Mouse (Mus musculus) hindbrain, embryonic 15.5 days (tissue): ENCODE data around the gene D3Ertd254e. TPM values are rescaled to one million over a fixed set of nuclear protein-coding genes. Genes with fewer than 3 reads are reported as not detected.

ENCODE experiments used
- ATAC-seq: fragments of 200-750 bp; cut with Nextera tagmentation; 2 replicates; pipeline ENCODE4 v1.8.0; 2017; ENCODE audit warnings: low read depth, moderate number of reproducible peaks, moderate TSS enrichment; ENCODE audit not compliant: low FRiP score
- H3K27ac ChIP-seq: fragments of 300-500 bp; sonication (generic); replicated peaks from 2 replicates; pipeline ENCODE4 v1.5.1; 2015; ENCODE audit warnings: mild to moderate bottlenecking, inconsistent platforms
- H3K27me3 ChIP-seq: fragments of 300-500 bp; sonication (generic); 2 replicates; pipeline ENCODE4 v1.6.1; 2015; ENCODE audit warnings: control low read depth, inconsistent platforms
- H3K36me3 ChIP-seq: fragments of 300-500 bp; sonication (generic); 2 replicates; pipeline ENCODE4 v1.6.1; 2015; ENCODE audit warnings: control low read depth, inconsistent platforms
- H3K4me1 ChIP-seq: fragments of 300-500 bp; sonication (generic); replicated peaks from 2 replicates; pipeline ENCODE4 v1.6.1; 2015; ENCODE audit warnings: control low read depth, inconsistent platforms
- H3K4me2 ChIP-seq: fragments of 300-500 bp; sonication (generic); 2 replicates; pipeline ENCODE4 v1.6.1; 2015; ENCODE audit warnings: moderate library complexity, mild to moderate bottlenecking, inconsistent platforms
- H3K4me3 ChIP-seq: fragments of 300-500 bp; sonication (generic); 2 replicates; pipeline ENCODE4 v1.5.1; 2015; ENCODE audit warnings: mild to moderate bottlenecking, inconsistent platforms
- H3K9ac ChIP-seq: fragments of 300-500 bp; sonication (generic); 2 replicates; pipeline ENCODE4 v1.6.1; 2015; ENCODE audit warnings: inconsistent platforms
- H3K9me3 ChIP-seq: fragments of 300-500 bp; sonication (generic); 2 replicates; pipeline ENCODE4 v1.6.1; 2016; ENCODE audit warnings: control low read depth, inconsistent platforms
- WGBS: fragments of 180-500 bp; shearing (Covaris S2); methylation state at CpG from one replicate; pipeline ENCODE4 v1.1.7; 2015; 5-methylcytosine and 5-hydroxymethylcytosine counted together
- polyA plus RNA-seq: library from polyadenylated mRNA; unstranded; fragments of >200 nt; fragmentation: Nextera tagmentation; extraction: Ambion mirVana; gene quantifications from 2 replicates; pipeline ENCODE4 v1.2.1, GENCODE M21; 2015

The D3Ertd254e gene
- polyA plus RNA-seq, 1 experiment from 2014 or later, result 15.3 TPM

DNA sequence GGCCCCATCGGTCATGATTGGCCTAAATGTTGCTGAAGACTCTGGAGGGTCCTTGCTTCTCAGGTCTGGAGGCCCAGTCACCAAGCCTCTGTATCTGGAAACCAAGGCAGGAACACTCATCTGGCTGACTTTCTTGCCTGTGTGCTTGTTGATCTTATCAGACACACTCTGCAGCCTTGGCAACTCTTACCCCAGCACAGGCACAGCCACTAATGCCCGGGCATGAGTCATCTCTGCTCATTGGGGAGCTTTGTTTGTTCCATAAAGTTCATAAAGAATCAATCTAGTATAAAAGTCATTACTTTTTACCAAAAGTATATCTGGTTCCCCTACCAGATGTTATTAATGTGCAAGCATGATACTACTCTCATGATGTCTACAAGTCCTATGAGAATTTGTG is 22.9 kb downstream of the D3Ertd254e start:
- Histone ChIP-seq H3K9me3 (no peaks in the 10 kb centered on the region), H3K9ac (no peak overlapping the region), H3K27me3 (no peaks in the 10 kb centered on the region), H3K27ac (no peak overlapping the region), H3K4me2 (no peak overlapping the region), H3K36me3 (0 out of 2 replicates have a peak, but pooled peaks cover 8% of the 10 kb centered on the region), H3K4me1 (no peaks in the 10 kb centered on the region), H3K4me3 (no peak overlapping the region)
- WGBS, result 93% methylated on average over 2 of the region's 2 CpGs
- ATAC-seq, result no peak

DNA sequence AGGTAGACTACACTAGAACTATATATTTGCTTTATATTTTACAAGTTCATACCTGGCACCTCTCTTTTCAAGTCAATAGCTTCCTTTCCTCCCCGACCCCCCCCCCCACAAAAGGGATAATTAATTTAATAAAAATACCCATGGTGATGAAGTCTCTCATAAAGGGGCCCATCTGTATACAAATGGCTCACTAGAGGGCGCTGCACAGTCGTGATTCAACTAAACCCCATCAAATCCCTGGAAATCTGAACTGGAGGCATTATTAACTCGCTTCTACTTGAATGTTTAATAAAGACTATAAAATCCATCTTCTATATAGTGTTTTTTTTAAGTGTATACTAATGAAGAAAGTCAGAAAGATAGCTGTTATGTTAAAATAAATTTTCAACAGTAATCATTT is 30.7 kb downstream of the D3Ertd254e start:
- 9% methylated on average over 4 of the region's 4 CpGs for WGBS
- Histone ChIP-seq H3K27me3 (no peaks in the 10 kb centered on the region), H3K9me3 (no peaks in the 10 kb centered on the region), H3K27ac (no peak overlapping the region), H3K9ac (no peak overlapping the region), H3K36me3 (no peaks in the 10 kb centered on the region), H3K4me3 (no peak overlapping the region), H3K4me2 (no peak overlapping the region), H3K4me1 (no peaks in the 10 kb centered on the region)
- ATAC-seq, result no peak

DNA sequence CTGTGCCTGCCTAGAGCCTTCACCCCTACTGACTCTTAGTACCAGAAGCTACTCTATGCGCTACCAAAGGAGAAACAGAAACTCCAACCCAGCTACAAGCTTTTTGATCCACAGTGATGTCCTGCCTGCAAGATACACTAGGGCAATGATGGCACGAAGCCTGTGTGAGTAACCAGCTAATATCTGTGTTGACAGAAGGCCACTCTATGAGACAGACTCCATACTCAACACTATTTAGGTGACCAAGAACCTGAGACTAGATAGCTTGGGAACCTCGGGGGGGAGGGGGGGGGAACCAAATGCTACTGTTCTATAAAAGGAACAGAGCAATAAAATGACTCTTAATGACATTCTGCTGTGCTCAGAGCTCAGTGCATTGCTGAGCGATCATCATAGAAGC is 35.7 kb downstream of the D3Ertd254e start:
- Histone ChIP-seq H3K4me3 (no peak overlapping the region), H3K4me2 (no peak overlapping the region), H3K27ac (no peak overlapping the region), H3K36me3 (no peaks in the 10 kb centered on the region), H3K9ac (no peak overlapping the region), H3K4me1 (no peaks in the 10 kb centered on the region), H3K9me3 (no peaks in the 10 kb centered on the region), H3K27me3 (no peaks in the 10 kb centered on the region)
- ATAC-seq, result no peak
- 91% methylated on average over 4 of the region's 4 CpGs for WGBS

DNA sequence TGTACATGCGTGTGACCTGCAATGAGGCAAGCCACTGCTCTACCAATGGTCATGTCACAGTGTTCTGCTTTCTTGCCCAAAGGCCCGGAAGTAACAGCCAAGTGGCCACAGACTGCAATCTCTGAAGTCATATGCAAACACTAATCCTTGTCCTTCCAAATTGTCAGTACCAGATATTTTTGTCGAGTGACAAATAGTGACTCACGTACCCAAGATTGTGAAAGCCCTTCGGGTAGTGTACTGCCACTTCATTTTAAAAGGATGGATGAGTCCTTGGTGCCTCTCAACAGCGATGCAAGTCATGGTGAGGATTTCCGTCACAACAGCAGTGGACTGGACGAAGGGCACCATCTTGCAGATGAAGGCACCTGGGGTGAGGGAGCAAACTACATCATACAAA is 38.4 kb downstream of the D3Ertd254e start:
- no peak overlapping the region for H3K9ac ChIP-seq

DNA sequence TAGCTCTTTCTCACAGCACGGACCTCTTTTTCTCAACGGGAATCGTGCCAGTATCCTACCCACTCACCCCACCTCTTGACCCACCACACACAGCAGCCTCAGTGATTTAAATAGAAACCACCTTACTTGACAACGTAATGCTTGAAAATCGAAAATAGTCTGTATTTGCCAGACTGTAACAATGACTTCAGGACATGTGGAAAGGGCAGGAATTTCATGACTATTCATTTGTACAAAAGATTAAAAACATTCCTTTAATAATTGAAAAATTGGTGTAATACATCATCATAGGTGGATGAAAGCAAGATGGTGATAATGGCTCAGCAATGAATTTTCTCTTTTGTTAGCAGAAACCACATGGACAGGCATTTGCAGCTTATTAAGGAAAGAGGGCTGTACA is 50.3 kb downstream of the D3Ertd254e start:
- no peak overlapping the region for H3K4me2 ChIP-seq
- H3K27ac ChIP-seq, result no peak overlapping the region
- no peaks in the 10 kb centered on the region for H3K27me3 ChIP-seq
- no peaks in the 10 kb centered on the region for H3K4me1 ChIP-seq
- no peak overlapping the region for H3K4me3 ChIP-seq
- ATAC-seq, result no peak
- no peaks in the 10 kb centered on the region for H3K36me3 ChIP-seq
- WGBS, result 67% methylated on average over 5 of the region's 5 CpGs
- H3K9ac ChIP-seq, result no peak overlapping the region
- H3K9me3 ChIP-seq, result no peaks in the 10 kb centered on the region

More for the DNA sequence above, 38.4 kb downstream of the D3Ertd254e start:
- Histone ChIP-seq H3K4me2 (no peak overlapping the region), H3K36me3 (no peaks in the 10 kb centered on the region), H3K4me1 (no peaks in the 10 kb centered on the region), H3K27ac (no peak overlapping the region), H3K9me3 (no peaks in the 10 kb centered on the region), H3K4me3 (no peak overlapping the region), H3K27me3 (no peaks in the 10 kb centered on the region)
- 91% methylated on average over 8 of the region's 8 CpGs for whole genome bisulfite sequencing
- ATAC-seq, result no peak

DNA sequence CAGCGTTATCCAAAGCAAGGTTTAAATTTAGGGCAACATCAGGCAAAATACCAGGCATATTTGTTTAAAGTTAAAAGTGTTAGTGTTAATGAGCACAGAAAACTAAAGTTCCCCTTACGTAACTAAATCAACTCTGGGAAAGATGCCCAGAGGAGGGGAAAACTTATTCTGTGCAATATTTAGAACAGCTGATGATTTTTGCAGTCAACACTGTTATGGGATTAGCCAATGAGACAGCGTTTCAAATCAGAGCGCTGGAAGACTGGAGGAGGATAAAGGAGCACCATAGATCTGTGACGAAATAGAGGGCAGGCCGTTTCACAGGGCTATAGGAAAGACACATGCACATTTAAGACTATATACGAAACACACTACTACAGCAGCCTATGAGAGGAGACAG is 52.1 kb downstream of the D3Ertd254e start:
- Histone ChIP-seq H3K9me3 (no peaks in the 10 kb centered on the region), H3K4me3 (no peak overlapping the region), H3K27ac (no peak overlapping the region), H3K27me3 (no peaks in the 10 kb centered on the region), H3K4me1 (no peaks in the 10 kb centered on the region), H3K9ac (no peak overlapping the region), H3K4me2 (no peak overlapping the region), H3K36me3 (no peaks in the 10 kb centered on the region)
- WGBS, result 74% methylated on average over 7 of the region's 7 CpGs
- no peak for ATAC-seq

DNA sequence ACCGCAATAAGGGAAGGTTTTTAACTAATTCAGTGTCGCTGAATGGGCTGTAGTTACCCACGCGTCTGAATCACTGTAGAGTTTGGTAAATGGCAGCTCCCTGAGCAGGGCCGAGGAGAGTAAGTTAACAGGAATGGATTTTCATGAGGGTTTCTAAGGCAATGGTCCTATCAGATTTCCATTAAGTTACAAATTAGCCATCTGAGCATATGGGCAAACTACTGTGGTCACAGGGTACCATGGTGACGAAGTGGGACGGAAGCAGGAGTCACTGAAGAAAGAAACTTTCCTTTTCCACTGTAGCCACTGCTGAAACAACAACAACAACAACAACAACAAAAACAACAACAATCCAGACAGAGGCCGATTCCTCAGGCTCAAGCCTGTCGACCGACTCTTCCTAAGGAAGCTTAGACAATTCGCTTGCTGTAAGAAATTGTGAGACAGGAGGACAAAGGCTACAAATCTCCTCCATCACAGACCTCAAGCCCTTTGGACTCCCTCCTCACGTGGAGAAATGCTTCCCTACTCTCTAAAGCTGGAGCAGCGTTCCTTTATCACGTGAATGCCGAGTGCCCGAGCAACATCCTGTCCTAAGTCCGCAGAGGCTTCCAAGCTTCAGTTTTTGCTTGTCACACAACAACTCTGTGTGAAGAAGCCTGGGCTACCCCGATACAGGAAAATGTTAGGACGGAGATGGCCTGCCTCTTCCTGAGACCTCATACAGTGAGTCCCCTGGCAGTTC is 56.9 kb downstream of the D3Ertd254e start:
- no peak overlapping the region for H3K4me3 ChIP-seq
- H3K9me3 ChIP-seq, result no peaks in the 10 kb centered on the region
- no peak overlapping the region for H3K4me2 ChIP-seq
- H3K4me1 ChIP-seq, result no peaks in the 10 kb centered on the region
- no peak for ATAC-seq
- WGBS, result 73% methylated on average over 19 of the region's 19 CpGs
- H3K27me3 ChIP-seq, result no peaks in the 10 kb centered on the region
- no peak overlapping the region for H3K9ac ChIP-seq
- no peak overlapping the region for H3K27ac ChIP-seq
- H3K36me3 ChIP-seq, result no peaks in the 10 kb centered on the region

DNA sequence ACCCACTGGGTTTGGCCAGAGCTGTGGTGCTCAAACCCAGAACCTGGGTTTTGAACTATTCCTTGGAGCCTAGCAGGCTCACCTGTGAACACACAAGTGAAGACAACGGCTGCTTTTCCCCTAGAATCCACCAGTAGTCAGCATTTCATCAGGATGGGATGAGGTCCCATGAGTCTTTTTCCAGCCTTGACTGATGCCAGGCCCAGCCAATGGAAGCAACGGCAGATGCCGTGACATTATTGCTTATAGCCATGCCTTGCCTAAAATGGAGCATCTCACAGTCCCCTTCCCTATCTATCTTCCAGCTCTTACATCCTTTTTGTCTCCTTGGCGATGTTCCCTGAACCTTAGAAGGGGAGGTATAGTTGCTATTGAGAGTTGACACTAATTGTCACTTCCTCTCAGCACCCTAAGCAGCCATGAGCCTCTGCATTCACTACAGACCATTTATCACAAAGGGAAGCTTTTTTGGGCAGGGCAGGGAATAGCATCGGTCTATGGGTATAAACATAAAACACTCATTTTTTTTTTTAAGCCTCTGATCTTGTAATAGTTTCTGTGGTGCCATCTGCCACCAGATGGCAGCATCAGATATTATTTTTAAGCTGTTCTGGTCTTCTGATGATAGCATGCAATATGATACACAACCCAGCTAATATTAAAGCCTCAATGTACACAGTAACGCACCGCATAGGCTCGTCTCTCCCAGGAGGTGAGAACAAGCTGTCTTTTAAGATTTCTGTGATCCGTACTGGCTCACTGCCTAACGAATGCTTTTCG is 59.1 kb downstream of the D3Ertd254e start:
- Histone ChIP-seq H3K27me3 (no peaks in the 10 kb centered on the region), H3K4me3 (no peak overlapping the region), H3K27ac (no peak overlapping the region), H3K36me3 (no peaks in the 10 kb centered on the region), H3K9ac (no peak overlapping the region), H3K9me3 (no peaks in the 10 kb centered on the region), H3K4me2 (0 out of 2 replicates have a peak overlapping the region, but pooled peaks have one; percentile 6), H3K4me1 (no peaks in the 10 kb centered on the region)
- ATAC-seq, result peak; percentile 86
- 59% methylated on average over 11 of the region's 11 CpGs for WGBS

DNA sequence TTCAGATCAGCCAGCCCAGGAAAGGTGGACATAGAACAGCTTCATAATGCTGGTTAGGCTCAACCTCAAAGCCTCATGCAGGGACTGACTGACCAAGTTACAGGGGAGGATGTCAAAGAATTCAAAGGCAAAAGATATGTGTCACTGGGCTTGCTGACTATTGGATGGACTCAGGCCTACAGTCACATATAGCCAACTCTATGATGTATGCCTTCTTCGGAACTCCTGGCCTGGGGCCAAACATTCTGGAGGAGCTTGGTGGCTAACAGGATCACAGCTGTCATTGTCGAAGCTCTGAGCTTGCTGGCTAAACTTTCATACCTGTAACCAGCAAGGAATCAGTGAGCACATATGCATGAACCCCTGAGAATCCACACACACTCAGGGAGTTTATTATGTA is 60.1 kb downstream of the D3Ertd254e start:
- H3K4me2 ChIP-seq, result no peak overlapping the region
- WGBS, result 63% methylated on average over 2 of the region's 2 CpGs
- no peaks in the 10 kb centered on the region for H3K9me3 ChIP-seq
- no peak overlapping the region for H3K4me3 ChIP-seq
- no peaks in the 10 kb centered on the region for H3K36me3 ChIP-seq
- no peak overlapping the region for H3K9ac ChIP-seq
- no peak overlapping the region for H3K27ac ChIP-seq
- H3K27me3 ChIP-seq, result no peaks in the 10 kb centered on the region
- H3K4me1 ChIP-seq, result no peaks in the 10 kb centered on the region
- ATAC-seq, result no peak

DNA sequence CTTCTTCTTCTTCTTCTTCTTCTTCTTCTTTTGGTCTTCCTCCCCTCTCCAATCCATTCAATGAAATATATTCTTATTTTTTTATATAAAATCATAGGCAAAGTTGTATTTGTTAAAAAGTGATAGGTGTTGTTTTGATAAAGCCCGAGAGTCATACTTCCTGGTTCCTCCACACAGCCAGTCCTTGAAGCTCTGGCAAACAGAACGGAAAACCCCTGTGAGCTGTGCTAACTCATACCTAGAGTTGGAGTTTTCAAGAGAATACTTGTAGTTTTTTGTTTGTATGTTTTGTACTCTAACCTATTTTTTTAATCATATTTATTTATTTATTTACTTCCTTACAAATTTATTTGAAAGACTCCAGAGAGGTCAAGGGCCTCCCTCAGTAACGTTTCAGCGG is 61.9 kb downstream of the D3Ertd254e start:
- no peak overlapping the region for H3K9ac ChIP-seq
- no peaks in the 10 kb centered on the region for H3K36me3 ChIP-seq
- no peak overlapping the region for H3K4me3 ChIP-seq
- WGBS, result 85% methylated on average over 4 of the region's 4 CpGs
- no peaks in the 10 kb centered on the region for H3K9me3 ChIP-seq
- H3K4me1 ChIP-seq, result no peaks in the 10 kb centered on the region
- no peak overlapping the region for H3K4me2 ChIP-seq
- H3K27ac ChIP-seq, result no peak overlapping the region
- no peak for ATAC-seq
- H3K27me3 ChIP-seq, result no peaks in the 10 kb centered on the region
